Mouse (Mus musculus) cortical plate, adult 2 months (tissue): ENCODE measurements around the gene Sh3d19.

Source experiments
- CTCF ChIP-seq: fragments of 200-500 bp; IDR thresholded peaks from 2 replicates; pipeline ENCODE4 v1.5.1; 2011; ENCODE audit warnings: mild to moderate bottlenecking, control low read depth, low read length; ENCODE audit not compliant: insufficient read depth; ENCODE audit errors: extremely low read depth
- POLR2A ChIP-seq: fragments of 200-500 bp; IDR thresholded peaks from 2 replicates; pipeline ENCODE4 v1.6.1; 2011; ENCODE audit warnings: mild to moderate bottlenecking, low read length, control low read depth; ENCODE audit not compliant: insufficient read depth; ENCODE audit errors: extremely low read depth

- TF ChIP-seq CTCF (no peak), POLR2A (no peak)
These were observed 20.9 kb downstream of the Sh3d19 start for GRCm38 (mm10) chr3:85991802-85992156.
